Mouse (Mus musculus) intestine, embryonic 14.5 days (tissue): ENCODE measurements around the gene Krt8. TPM values are rescaled to one million over a fixed set of nuclear protein-coding genes. Genes with fewer than 3 reads are reported as not detected.

Source experiments
- ATAC-seq: fragments of 200-750 bp; cut with Nextera tagmentation; replicated peaks from 2 replicates; pipeline ENCODE4 v1.8.0; 2017; ENCODE audit warnings: low read depth, moderate number of reproducible peaks, moderate TSS enrichment, moderate library complexity; ENCODE audit not compliant: low FRiP score, low TSS enrichment
- DNase-seq: peaks from one replicate; pipeline ENCODE4 v3.0.0-alpha.2; 2018; ENCODE audit warnings: low spot score
- H3K27ac ChIP-seq: fragments of 300-500 bp; sonication (generic); 2 replicates; pipeline ENCODE4 v1.5.1; 2014; ENCODE audit warnings: low read depth, mild to moderate bottlenecking, control low read depth
- H3K27me3 ChIP-seq: fragments of 300-500 bp; sonication (generic); replicated peaks from 2 replicates; pipeline ENCODE4 v1.6.1; 2014; ENCODE audit warnings: low read length, control low read depth; ENCODE audit not compliant: control insufficient read depth, insufficient read depth
- H3K36me3 ChIP-seq: fragments of 300-500 bp; sonication (generic); 2 replicates; pipeline ENCODE4 v1.6.1; 2014; ENCODE audit warnings: low read length, control low read depth; ENCODE audit not compliant: control insufficient read depth, insufficient read depth
- H3K4me1 ChIP-seq: fragments of 300-500 bp; sonication (generic); replicated peaks from 2 replicates; pipeline ENCODE4 v1.6.1; 2014; ENCODE audit warnings: low read length, control low read depth, mixed read lengths; ENCODE audit not compliant: control insufficient read depth, insufficient read depth
- H3K4me2 ChIP-seq: fragments of 300-500 bp; sonication (generic); 2 replicates; pipeline ENCODE4 v1.6.1; 2014; ENCODE audit warnings: low read length
- H3K4me3 ChIP-seq: fragments of 300-500 bp; sonication (generic); 2 replicates; pipeline ENCODE4 v1.5.1; 2014; ENCODE audit warnings: low read depth, low read length, control low read depth, mixed read lengths
- H3K9ac ChIP-seq: fragments of 300-500 bp; sonication (generic); 2 replicates; pipeline ENCODE4 v1.6.1; 2014; ENCODE audit warnings: mild to moderate bottlenecking, low read length
- H3K9me3 ChIP-seq: fragments of 300-500 bp; sonication (generic); 2 replicates; pipeline ENCODE4 v1.6.1; 2016; ENCODE audit warnings: low read length, control low read depth; ENCODE audit not compliant: control insufficient read depth
- WGBS: fragments of 180-500 bp; shearing (Covaris S2); extraction: QIAGEN DNeasy Blood & Tissue Kit; methylation state at CpG from one replicate; pipeline ENCODE4 v1.1.7; 2014; 5-methylcytosine and 5-hydroxymethylcytosine counted together
- polyA plus RNA-seq: library from polyadenylated mRNA; unstranded; fragments of >200 nt; fragmentation: Nextera tagmentation; extraction: Ambion mirVana; gene quantifications from 2 replicates; pipeline ENCODE4 v1.2.1, GENCODE M21; 2014

The Krt8 gene
- polyA plus RNA-seq, 1 experiment from 2014 or later, result 486 TPM

GRCm38 (mm10) chr15:102016096-102016495 is 11.8 kb upstream of the Krt8 start:
- Histone ChIP-seq H3K4me3 (no peak overlapping the region), H3K36me3 (no peaks in the 10 kb centered on the region)

GRCm38 (mm10) chr15:102014848-102015247 is 10.6 kb upstream of the Krt8 start:
- Histone ChIP-seq H3K27me3 (no peaks in the 10 kb centered on the region), H3K9ac (no peak overlapping the region), H3K4me2 (no peak overlapping the region), H3K36me3 (no peaks in the 10 kb centered on the region), H3K27ac (no peak overlapping the region), H3K4me3 (no peak overlapping the region), H3K4me1 (peaks cover 22% of the 10 kb centered on the region), H3K9me3 (no peaks in the 10 kb centered on the region)
- ATAC-seq (no peak), DNase-seq (no peak)
- WGBS, result 48% methylated on average over 2 of the region's 4 CpGs

More at GRCm38 (mm10) chr15:102016096-102016495, 11.8 kb upstream of the Krt8 start:
- H3K9ac ChIP-seq, result no peak overlapping the region
- 0 out of 2 replicates have a peak overlapping the region, but pooled peaks have one; percentile 6 for H3K4me2 ChIP-seq
- DNase-seq, result no peak
- WGBS, result 15% methylated on average over 3 of the region's 3 CpGs
- H3K9me3 ChIP-seq, result no peaks in the 10 kb centered on the region
- no peaks in the 10 kb centered on the region for H3K27me3 ChIP-seq
- ATAC-seq, result peak; percentile 88
- peak overlapping the region; percentile 92 for H3K27ac ChIP-seq
- H3K4me1 ChIP-seq, result peaks cover 15% of the 10 kb centered on the region

- Histone ChIP-seq H3K27me3 (no peaks in the 10 kb centered on the region), H3K9me3 (no peaks in the 10 kb centered on the region), H3K4me2 (no peak overlapping the region), H3K36me3 (no peaks in the 10 kb centered on the region), H3K4me1 (peaks cover 22% of the 10 kb centered on the region), H3K9ac (no peak overlapping the region), H3K4me3 (no peak overlapping the region), H3K27ac (peak overlapping the region; percentile 68)
- DNase-seq (no peak), ATAC-seq (peak; percentile 21; the same call in 1 of the 2 replicates)
- 23% methylated on average over 3 of the region's 3 CpGs for WGBS
These were observed 9.4 kb upstream of the Krt8 start for GRCm38 (mm10) chr15:102013651-102014050.

- Histone ChIP-seq H3K4me3 (no peak overlapping the region), H3K9ac (no peak overlapping the region), H3K27ac (0 out of 2 replicates have a peak overlapping the region, but pooled peaks have one; percentile 2), H3K4me2 (no peak overlapping the region), H3K36me3 (no peaks in the 10 kb centered on the region), H3K4me1 (peaks cover 28% of the 10 kb centered on the region), H3K9me3 (no peaks in the 10 kb centered on the region), H3K27me3 (no peaks in the 10 kb centered on the region)
- no peak for ATAC-seq
- WGBS, result 58% methylated on average over 4 of the region's 4 CpGs
- no peak for DNase-seq
These were observed 8.0 kb upstream of the Krt8 start for GRCm38 (mm10) chr15:102012260-102012765.

- 53% methylated on average over 3 of the region's 3 CpGs for WGBS
- ATAC-seq, result no peak
- no peak overlapping the region for H3K27ac ChIP-seq
These were observed 6.4 kb upstream of the Krt8 start for GRCm38 (mm10) chr15:102010569-102011245.

GRCm38 (mm10) chr15:102007097-102008069 is 3.1 kb upstream of the Krt8 start:
- Histone ChIP-seq H3K27ac (no peak overlapping the region), H3K4me2 (no peak overlapping the region), H3K36me3 (no peaks in the 10 kb centered on the region), H3K9me3 (no peaks in the 10 kb centered on the region), H3K9ac (no peak overlapping the region), H3K4me3 (no peak overlapping the region), H3K4me1 (peaks cover 27% of the 10 kb centered on the region), H3K27me3 (peaks cover 7% of the 10 kb centered on the region; the same call in 1 of the 2 replicates)
- DNase-seq (no peak), ATAC-seq (no peak)
- 52% methylated on average over 12 of the region's 12 CpGs for WGBS

More at GRCm38 (mm10) chr15:102010569-102011245, 6.4 kb upstream of the Krt8 start:
- Histone ChIP-seq H3K9ac (no peak overlapping the region), H3K9me3 (no peaks in the 10 kb centered on the region), H3K27me3 (no peaks in the 10 kb centered on the region), H3K4me1 (peaks cover 31% of the 10 kb centered on the region), H3K4me3 (no peak overlapping the region), H3K36me3 (no peaks in the 10 kb centered on the region), H3K4me2 (no peak overlapping the region)
- no peak for DNase-seq

- 0 out of 2 replicates have a peak, but pooled peaks have one; percentile 3 for ATAC-seq
- no peak overlapping the region for H3K4me3 ChIP-seq
These were observed 2.0 kb upstream of the Krt8 start for GRCm38 (mm10) chr15:102006317-102006716.

GRCm38 (mm10) chr15:102005290-102005689 is 1.0 kb upstream of the Krt8 start:
- Histone ChIP-seq H3K4me3 (no peak overlapping the region), H3K27me3 (peaks cover 7% of the 10 kb centered on the region; the same call in 1 of the 2 replicates), H3K36me3 (no peaks in the 10 kb centered on the region), H3K4me2 (no peak overlapping the region), H3K4me1 (peaks cover 22% of the 10 kb centered on the region), H3K27ac (no peak overlapping the region), H3K9me3 (no peaks in the 10 kb centered on the region), H3K9ac (no peak overlapping the region)
- WGBS, result 60% methylated on average over 4 of the region's 4 CpGs
- no peak for ATAC-seq
- DNase-seq, result no peak

More at GRCm38 (mm10) chr15:102006317-102006716, 2.0 kb upstream of the Krt8 start:
- no peaks in the 10 kb centered on the region for H3K36me3 ChIP-seq
- no peak overlapping the region for H3K9ac ChIP-seq
- no peaks in the 10 kb centered on the region for H3K9me3 ChIP-seq
- peaks cover 27% of the 10 kb centered on the region for H3K4me1 ChIP-seq
- peak; percentile 60 for DNase-seq
- peaks cover 7% of the 10 kb centered on the region; the same call in 1 of the 2 replicates for H3K27me3 ChIP-seq
- H3K4me2 ChIP-seq, result no peak overlapping the region; the same call in 1 of the 2 replicates
- peak overlapping the region; percentile 4; the same call in 1 of the 2 replicates for H3K27ac ChIP-seq
- 27% methylated on average over 11 of the region's 11 CpGs for WGBS
